Mouse (Mus musculus) layer of hippocampus, adult 9-10 months (tissue): ENCODE data around the gene Gm26992.

Experiments
- DNase-seq: peaks from one replicate; pipeline ENCODE4 v3.0.0; 2022; ENCODE audit warnings: low spot score

The Gm26992 gene

GRCm38 (mm10) chrX:103484050-103484449 is 62.2 kb downstream of the Gm26992 start:
- DNase-seq: no peak

DNA sequence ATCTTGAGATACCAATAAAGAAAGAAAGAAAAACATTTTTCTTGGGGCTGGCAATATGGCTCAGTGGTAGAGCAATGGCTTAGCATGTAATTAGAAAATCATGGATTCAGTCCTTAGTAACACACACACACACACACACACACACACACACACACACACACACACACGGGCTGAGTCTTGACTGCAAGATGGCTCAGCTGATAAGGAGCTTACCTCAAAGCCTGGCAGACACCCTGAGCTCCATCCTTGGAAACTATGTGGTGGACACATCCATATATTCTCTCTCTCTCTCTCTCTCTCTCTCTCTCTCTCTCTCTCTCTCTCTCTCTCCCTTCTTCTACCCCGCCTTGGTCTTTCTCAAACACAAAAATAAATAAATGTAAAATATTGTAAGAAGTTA is 69.0 kb downstream of the Gm26992 start:
- no peak for DNase-seq

DNA sequence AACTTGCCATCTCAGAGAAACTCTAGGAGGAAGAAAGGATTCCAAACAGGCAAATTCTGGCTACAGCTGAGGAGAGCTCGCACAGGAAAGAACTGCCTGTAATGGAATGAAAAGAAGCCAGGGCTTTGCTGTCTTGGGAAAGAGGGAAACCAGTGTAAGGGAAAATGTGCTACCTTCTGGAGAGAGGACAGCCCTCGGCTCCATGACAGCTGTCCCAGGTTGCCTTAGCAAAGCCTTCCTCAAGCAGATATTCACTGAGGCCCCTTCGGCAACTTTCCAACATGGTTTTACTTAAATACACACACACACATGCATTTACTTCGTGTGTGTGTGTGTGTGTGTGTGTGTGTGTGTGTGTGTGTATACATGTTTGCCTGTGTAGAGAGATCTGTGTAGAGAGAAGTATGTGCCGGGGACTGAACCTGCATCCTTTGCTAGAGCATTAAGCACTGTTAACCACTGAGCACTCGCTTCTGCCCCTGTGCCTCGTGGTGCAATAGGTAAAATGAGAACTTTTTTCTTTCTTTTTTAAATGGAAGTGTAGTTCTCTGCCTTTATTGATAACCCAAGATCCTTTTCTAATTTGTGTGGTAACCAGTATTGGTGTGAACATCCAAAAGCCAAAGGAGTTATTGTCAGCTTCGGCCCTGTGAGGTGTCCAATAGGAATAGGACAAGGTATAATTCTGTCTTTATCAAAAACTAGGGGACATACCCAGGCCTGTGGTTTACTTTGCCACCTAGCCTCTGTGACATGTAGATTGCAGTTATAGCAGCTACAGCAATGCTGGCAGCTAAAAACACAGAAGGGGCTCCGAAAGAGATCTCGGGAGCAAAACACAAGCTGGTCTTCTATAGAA is 70.8 kb downstream of the Gm26992 start:
- DNase-seq: no peak

DNA sequence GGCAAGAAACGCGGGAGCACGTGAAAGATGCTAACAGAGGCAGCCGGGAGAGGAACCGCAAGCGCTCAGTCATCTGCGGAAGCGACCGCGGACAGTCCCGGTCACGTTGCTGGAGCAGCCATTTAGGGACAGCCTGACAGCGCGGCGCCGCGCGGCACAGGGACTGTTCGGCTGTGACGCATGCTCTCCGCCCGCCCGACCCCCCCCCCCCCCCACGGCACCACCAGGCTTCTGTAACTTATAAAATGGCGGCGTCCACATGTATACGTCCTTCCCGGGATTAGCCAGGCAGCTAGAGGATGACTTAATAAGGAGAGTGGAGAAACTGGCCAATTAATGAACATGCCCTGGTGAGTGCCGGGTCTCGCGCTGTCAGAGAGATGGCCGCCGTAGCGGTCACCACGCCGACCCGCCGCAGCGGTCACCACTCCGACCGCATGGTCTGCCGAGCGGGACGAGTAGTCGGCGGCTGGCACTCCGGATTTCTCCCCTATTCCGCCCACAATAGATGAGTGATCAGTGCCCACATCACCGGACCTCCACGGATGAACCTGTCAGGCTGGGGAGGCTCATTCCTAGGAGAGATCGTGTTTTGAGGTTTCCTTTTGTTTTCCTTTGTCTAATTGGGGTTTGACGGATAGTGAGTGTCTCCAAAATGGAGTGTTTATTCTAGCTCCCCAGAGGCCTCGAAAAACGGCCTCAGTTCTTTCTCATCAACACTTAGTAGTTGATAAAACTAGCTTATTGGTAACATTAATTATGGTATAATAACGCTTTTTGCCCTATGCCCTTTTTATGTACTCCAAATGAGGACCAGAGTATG is 71.8 kb downstream of the Gm26992 start:
- DNase-seq: no peak

DNA sequence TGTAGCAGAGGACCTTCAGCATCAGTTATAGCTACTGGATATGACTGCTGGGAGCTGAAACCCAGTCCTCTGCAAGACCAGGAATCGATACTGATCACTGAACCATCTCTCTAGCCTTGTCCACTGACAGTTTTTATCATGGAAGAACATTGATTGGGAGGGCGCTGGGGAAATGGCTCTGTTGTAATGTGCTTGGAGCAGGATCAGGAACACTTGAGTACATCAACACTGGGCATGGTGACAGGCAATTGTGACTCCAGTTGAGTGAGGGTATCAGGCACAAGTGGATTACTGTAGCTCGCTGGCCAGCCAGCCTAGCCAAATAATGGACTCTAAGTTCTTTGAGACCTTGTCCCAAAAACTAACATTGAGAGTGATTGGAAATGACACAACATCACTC is 77.6 kb downstream of the Gm26992 start:
- no peak for DNase-seq

GRCm38 (mm10) chrX:103500137-103500536 is 78.3 kb downstream of the Gm26992 start:
- DNase-seq: no peak

GRCm38 (mm10) chrX:103508218-103508617 is 86.4 kb downstream of the Gm26992 start:
- no peak for DNase-seq

DNA sequence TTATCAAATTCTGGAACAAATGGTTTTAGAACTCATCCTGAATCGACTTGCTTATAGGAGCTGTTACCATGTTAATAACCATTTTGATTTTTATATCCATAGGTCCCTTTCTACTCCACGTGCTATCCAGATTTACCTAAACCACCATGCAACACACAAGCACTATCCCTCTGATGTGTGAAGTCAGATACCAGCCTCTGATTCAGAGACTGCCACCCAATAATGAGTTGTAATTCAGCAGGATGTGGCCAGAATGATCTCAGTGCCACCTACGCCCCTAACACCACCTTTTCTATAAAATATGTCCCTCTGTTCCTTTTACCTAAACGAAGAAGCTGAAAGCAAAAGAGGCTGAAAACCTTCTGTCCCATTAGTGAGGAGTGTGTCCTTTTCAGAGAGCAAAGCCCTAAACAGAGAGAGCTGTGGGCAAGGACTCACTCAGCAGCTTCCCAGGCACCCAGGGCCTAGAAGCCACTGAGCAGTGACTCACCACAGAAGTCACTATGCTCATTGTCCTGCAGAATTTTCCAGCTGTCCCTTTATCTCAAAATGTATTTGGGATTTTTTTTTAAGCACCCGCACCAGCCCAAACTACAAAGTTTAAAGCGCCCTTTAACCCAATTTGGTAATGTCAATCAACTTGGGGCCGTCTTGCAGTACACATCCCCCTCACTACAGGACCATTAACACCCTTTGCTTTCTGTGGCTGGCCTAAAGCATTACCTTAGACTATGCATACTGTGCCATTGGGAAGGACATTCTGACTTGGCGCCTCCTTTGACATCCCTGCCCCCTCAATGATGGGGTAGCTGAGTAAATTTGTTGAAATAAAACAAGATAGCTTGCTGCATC is 87.6 kb downstream of the Gm26992 start:
- no peak for DNase-seq

DNA sequence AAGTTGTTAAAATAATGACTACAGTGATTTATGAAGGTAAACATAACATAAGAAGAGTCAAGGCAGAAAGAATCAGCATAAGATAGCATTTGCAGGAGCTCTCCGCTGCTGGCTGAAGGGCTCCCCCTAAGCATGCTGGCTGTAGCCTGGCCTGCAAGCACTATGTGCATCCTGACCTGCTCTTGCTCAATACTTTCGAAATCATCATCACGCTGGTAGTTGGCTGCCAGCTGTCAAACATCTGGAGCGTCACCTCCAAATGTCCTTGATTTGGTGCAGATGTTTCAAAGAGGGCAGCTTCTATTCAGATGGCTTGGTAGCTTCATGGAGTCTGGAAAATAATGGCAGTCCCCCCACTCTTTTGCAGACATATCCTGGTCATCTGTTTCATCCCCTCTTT is 93.0 kb downstream of the Gm26992 start:
- DNase-seq: no peak

DNA sequence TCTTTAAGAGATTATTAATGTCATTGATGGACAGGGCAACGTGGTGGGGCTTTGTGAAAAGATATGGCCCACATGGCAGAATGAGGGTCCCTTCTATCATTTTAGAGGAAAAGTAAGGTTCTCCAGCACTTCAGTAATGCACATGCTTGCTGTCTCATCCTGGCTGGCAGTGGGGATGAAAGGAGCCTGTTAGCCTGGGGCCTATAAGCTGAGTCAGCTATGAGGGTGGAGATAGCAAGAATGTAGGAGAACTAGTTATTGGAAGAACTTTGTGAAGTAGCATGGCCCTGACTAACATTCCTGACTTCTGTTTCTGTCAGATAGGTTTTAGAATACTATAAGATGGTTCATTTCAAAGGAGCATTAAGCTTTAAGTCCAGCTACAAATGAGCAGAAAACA is 93.5 kb downstream of the Gm26992 start:
- DNase-seq: no peak

GRCm38 (mm10) chrX:103518798-103519197 is 97.0 kb downstream of the Gm26992 start:
- no peak for DNase-seq

- DNase-seq: no peak
These were observed 97.7 kb downstream of the Gm26992 start for GRCm38 (mm10) chrX:103519547-103519946.

- DNase-seq: no peak
These were observed 99.5 kb downstream of the Gm26992 start for GRCm38 (mm10) chrX:103521221-103521716.

DNA sequence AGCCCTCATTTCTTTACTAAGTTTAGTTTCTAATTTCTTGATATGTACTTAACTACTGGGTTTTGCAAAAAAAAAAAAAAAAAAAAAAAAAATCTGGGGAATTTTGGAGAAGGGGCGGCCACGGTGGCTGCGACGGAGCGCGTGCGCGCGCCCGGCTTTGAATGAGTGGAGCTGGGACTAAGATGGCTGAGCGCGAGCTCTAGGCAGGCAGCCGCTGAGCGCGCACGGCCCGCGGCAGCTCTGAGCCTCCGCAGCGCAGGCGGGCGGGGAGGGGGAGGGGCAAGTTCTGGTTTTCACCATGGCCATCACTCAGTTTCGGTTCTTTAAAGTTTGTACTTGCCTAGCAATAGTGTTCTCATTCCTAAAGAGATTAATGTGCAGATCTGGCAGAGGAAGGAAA is 107.4 kb downstream of the Gm26992 start:
- no peak for DNase-seq
